Mouse (Mus musculus) frontal cortex, postnatal 36 days (tissue): ENCODE results near the gene Lysmd4.

Experiments used
- DNase-seq, 2 experiments: peaks; one replicate each; pipeline ENCODE4 v3.0.0; 2022; ENCODE audit warnings: low spot score in 2 of 2

Lysmd4 gene

DNA sequence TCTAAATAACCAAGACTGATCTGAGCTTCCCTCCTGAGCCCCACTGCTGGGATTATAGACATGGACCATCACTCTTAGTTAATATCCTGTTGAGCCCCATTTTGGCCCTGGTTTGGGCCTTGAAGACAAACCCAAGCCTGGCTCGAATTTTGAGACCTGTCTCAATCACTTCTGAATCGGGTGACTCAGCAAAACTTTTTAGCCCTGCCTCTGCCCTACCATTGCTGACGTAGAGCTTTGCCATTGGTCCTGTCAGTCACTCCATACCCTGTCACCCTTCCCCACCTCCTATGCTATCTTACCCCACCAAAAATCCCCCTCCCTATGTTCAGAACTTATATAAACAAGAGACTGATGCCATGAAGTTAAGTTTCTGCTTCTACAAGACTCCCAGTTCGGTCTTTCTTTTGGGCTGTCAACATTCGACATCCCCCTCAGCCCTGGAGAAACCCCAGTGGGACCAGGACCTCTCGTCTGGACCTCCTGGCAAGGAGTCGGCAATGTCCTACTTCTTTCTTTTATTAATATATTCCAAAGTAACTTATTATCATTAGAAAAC lies 119.8 kb downstream of the Lysmd4 start:
- DNase-seq: no peak

DNA sequence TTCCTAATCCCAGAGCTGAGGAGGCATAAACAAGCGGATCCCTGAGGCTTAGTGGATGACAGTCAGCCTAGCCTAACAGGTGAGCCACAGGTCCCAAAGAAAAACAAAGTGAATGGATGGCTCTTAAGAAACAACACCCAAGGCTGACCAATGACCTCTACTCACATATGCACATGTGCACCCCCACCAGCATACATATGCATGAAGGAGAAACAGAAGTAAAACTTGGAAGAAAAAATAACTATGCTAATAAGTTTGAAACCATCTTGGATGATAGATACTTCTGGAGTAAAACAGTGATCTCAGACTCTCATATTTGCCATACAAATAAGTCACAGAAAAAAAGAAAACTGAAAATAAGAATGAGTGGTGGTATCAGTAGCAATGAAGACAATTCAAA lies 122.1 kb downstream of the Lysmd4 start:
- DNase-seq: no peak

DNA sequence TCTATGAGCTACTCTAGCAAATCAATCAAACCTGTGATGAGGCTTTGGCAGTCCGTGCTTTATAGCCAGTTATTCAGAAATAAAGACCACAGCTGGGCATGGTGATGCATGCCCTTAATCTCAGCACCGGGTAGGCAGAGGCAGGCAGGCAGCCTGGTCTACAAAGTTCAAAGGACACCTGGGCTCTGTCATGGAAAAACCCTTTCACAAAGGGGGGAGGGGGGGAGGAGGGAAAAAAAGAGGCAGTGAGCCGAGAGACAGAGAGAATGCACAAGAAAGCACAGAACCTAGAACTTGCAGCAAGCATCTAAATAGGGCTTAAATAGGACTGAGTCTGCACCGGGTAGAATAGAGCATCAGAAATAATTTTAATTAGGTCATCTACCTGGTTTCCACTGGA lies 130.6 kb downstream of the Lysmd4 start:
- no peak for DNase-seq

GRCm38 (mm10) chr7:67353667-67354066 lies 131.3 kb downstream of the Lysmd4 start:
- DNase-seq: no peak

DNA sequence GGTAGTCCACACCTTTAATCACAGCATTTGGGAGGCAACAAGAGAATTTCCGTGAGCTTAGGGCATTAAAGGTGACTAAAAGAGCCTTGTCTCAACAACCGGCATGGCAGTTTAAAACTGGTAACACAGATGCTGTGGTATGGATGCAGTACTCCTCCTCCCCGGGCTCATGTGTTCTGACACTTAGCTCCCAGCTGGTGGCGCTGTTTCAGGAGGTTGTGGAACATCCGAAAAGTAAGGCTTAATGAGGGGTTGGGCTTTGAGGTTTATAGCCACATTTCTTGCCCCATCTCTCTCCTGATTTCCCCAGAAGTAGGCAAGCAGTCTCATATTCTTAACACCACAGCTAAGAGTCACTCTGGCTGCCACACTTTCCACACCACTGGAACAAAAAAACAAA lies 133.5 kb downstream of the Lysmd4 start:
- DNase-seq: no peak
